Mouse (Mus musculus) CD4-positive helper T cell, adult 2 months (primary cell): ENCODE results near the gene Epdr1.
"Not testable (repeated sequence)": the region's sequence is repeated elsewhere in the genome, so short reads cannot be mapped to it uniquely, and the experiment has no call there.

Source experiments
- DNase-seq: peaks from one replicate; pipeline ENCODE4 v3.0.0-alpha.2; 2012; ENCODE audit warnings: low read depth, missing footprints, low spot score

Epdr1 gene

DNA sequence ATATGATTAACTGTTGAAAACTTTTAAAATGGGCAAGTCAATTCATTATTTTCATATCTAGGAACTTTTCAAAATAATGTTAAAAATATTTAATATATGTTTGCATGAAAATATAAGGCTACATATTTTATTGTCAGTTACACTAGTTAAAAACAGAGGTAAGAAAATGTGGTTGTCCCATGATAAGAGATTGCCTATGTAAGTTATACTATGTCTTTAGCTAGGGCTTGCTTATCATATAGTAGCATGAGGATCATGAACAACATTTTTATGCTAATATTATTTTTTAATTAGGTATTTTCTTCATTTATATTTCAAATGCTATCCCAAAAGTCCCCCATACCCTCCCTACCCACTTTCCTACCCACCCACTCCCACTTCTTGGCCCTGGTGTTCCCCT is 14.8 kb downstream of the Epdr1 start:
- no peak for DNase-seq

DNA sequence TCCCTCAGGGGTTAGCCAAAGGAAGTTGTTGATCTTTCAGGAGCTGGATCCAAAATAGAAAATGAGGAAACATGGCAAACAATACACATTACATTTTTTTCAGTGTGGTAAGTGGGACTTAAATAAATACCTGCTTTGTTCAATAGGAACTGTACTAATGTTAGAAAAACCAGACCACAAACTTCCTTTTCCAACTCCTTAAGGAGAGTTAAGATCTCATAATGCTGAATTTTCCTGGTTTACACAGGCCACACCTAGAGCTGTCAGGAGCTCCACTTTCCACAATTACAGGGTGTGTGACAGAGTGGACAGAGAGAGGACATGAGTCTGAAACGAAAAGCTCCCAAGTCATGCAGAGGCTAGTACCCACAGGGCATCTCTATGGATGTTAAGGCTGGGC is 16.0 kb downstream of the Epdr1 start:
- DNase-seq, result no peak

DNA sequence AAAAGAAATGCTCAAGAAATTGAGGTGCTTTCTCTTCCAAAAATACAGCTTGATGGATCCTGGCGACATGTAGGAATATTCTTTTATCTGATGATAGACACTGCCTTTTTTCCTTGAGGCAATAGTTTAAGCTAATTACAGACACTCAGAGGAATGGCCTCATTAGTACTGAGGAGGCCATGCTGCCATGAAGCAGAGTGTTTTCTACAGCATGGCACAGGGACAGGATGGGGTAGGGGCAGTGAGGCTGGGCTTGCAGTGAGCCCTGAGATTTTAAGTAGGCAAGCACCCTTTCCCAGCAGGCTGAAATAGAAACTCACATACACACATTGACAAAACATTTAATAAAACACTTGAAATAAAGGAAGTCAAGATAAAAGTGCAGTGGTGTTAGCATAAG is 17.2 kb downstream of the Epdr1 start:
- no peak for DNase-seq

DNA sequence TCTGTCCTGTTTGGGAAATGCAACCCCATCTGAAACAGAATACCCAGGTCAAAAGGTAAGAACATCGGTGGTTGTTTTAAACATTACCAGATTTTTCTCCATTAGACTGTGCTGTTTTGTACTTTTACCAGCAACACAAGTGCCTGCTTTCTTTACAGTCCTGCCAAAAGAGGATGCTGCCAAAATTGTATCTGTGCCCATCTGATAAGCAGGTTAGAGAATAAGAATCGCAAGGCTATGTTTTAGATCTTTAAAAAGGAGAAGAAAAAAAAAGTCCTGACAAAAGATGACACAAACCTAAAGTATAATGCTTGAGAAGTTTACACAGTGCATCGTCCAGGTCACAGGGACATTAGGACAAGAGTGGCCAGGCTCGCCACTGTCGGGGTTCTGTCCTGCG is 20.5 kb downstream of the Epdr1 start:
- DNase-seq, result no peak

DNA sequence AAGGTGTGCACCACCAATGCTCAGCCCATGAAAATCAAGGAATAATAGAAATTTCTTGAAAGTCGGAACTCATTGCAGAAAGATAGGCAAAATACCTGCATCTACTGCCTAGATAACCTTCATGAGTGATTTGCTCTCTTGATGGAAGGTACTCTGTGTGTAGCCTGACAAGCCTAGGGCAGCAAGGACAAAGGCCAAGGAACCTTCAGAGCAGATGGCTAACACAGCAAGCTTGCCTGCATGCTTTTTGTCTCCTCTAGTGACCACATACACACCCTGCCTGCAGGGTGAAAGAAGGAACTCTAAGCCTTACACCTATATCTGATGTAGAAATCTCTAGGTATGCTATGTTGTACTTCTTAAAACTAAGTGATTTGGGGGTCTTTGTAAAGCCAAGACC is 24.6 kb downstream of the Epdr1 start:
- DNase-seq, result no peak

DNA sequence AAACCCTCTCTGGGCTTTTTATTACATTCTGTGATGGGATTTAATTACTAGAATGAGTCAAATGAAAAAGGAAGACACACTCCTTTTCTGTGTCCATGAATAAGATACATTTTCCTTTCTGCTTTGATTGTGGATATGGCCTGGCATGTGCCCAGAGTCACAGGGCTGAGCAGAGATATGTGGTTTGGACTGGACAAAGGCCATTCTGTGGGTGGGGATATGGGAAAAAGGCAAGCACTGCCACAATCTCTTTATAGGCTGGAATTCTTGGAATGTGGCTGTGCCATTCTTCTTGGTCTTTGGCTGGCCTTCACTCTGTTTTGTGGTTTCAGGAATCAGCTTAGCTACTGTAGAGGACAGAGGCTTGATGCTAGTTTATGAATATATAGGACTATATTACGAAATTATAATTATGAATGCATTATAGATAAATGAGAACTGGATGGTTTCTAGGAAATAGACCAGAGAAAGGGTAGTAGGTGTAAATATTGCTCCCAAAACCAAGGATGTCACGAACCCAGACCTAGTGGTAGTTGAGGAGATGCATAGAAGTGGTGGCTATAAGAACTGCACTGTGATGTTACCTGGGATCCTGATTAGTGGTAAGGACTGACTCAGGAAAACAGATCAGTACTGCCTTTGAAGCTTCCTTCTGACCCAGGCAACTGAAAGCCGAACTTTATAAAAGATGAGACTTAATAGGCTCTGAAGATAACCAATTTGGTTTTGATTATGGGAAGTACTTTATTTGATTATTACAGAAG is 28.5 kb downstream of the Epdr1 start:
- no peak for DNase-seq

DNA sequence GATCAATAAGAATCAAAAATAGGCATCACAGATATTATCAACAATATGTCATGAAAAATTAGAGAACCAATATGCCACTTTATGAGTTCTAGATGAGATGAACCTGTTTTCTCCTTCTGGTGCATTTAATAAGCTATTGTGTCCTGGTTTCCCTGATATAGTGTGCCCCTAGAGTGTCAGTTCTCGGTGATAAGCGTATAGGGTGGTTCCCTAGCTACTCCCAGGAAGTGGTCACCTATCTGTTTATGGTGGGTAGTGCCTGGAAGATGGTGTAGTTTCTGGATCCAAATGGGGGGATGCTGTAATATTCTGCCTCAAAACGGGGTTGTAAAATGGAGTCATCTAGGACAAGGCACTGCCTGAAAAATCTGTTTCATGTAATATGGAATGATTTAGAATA is 43.8 kb downstream of the Epdr1 start:
- DNase-seq, result no peak

DNA sequence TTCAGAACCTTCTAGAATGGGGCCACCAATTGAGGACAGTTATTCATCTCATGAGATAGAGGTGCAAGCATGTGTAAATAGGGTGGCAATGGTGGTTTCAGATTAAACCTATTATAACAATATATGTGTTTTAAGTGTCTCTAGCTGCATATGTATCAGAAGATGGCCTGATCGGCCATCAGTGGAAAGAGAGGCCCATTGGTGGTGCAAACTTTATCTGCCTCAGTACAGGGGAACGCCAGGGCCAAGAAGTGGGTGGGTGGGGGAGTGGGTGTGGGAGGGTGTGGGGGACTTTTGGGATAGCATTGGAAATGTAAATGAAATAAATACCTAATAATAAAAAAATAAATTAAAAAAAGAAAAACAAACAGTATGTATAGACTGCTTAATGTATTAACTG is 45.0 kb downstream of the Epdr1 start:
- not testable (repeated sequence) for DNase-seq

DNA sequence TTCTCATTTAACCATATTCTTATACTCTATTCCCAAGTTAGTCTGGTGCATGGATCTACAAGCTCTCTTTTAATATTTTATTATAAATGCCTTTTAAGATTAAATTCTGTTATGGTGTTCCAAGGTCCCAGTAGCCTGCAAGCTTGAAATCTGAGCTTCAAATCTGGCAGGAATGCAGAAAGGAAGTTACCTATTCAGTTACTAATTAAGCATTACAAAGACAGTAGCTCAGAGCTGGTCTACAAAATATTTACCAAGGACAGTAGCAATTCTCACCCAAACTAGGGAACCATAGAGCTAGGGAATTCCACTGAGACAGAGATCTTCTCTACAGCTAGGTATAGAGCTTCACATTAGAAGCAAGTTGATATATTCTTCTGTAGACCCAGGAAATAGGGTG is 49.6 kb downstream of the Epdr1 start:
- not testable (repeated sequence) for DNase-seq

DNA sequence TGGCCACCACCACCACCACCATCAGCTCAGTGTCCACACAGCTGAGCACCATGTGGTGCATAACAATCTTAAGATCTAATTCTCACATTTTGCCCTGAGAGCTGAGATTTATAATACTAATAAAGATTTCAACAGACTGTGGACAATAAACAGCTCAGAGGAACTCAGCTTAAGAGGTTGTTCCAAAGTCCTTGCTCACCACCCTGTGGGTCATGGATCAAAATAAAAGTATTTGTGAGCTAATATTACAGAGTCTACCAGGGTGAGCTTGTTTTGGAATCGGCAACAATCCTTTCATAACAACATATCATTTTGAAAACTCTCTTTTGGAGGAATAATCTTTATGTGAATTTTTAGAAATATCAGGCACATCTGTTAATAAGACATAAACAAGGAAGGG is 57.2 kb downstream of the Epdr1 start:
- no peak for DNase-seq

DNA sequence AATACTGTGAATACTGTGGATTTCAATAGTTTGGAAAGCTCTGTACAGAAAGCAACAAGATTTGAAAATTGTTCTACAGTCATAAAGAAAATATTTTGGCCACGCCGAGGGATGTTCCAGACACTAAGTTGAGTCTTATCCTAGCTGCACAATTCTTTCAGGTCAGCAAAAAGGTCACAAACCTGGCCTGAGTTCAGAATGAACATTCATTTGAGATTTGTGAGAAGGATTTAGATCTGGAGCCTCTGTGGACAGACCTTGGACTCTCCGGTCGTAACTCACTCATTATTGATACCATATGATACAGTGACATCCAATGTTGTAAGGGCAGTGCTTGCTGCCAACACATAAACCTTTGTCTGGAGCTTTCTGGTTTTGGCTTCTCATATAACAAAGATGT is 64.3 kb downstream of the Epdr1 start:
- DNase-seq, result no peak
